Mouse (Mus musculus) heart, postnatal 36 days (tissue): ENCODE data around the gene Txlng. TPM values are rescaled to one million over a fixed set of nuclear protein-coding genes. Genes with fewer than 3 reads are reported as not detected.
A peak's percentile ranks its signal among the peaks of the same experiment; 100 is the strongest.
"Not testable (repeated sequence)": the region's sequence is repeated elsewhere in the genome, so short reads cannot be mapped to it uniquely, and the experiment has no call there.

Experiments
- DNase-seq, 2 experiments: peaks; one replicate each; pipeline ENCODE4 v3.0.0; 2021 to 2022
- intact Hi-C: fragments of 180-260 bp; cut with DNase I; formaldehyde crosslinking; loops from one replicate; pipeline ENCODE4 v1.15.1; 2025
- total RNA-seq, 2 experiments: library from RNA; stranded (reverse); gene quantifications; 2 replicates each; pipeline ENCODE4 v1.2.3; 2021

Txlng gene
- 1 to 10 TPM; 8.3 to 8.8 TPM for total RNA-seq

DNA sequence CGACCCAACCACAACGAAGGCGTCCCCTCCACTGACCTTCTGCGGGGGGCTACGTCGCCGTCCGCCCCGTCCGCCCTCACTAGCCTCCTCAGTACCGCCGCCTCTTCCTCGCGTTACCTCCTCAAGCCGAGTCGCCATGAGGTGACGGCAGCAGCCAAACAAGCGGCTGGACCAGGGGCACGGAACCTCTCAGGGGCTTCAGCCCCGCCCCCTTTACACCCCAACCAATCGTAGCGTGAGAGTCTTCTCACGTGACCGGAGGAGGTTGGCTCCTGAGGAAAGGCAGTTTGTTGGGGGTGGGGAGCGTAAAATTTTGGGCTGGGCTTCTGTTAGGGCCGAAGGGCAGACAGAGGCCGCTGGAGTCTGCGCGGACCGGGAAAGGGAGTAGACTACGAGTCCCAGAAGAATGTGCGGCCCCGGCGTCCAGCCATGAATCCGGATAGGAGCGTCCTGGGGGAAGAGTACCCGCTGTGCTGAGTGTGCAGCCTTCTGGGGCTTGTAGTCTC is at the start of gene Txlng:
Gene Txlng (minus strand): TSS at position 252 of the 506 bp plus-strand sequence.
- peak; percentile 89 to 90 for DNase-seq
- intact Hi-C loops = no loop called here

DNA sequence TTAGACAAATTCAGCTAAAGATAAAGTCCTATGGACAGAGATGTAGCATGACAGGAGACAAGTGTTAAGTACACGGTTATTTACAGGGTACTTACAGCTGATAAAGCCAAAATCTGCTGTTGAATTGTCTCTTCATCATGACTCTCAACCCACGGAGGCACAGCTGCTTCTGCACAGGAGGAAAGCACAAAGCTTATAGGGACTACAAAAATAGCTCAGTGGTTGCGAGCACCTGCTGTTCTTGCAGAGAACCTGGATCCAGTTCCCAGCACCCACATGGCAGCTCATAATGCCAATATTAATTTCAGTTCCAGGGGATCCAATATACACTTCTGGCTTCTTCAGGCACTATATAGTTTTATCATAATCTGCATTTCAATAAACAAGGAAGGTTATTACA is 49.0 kb upstream of the Txlng start:
- DNase-seq = no peak
- intact Hi-C loops = no loop called here

DNA sequence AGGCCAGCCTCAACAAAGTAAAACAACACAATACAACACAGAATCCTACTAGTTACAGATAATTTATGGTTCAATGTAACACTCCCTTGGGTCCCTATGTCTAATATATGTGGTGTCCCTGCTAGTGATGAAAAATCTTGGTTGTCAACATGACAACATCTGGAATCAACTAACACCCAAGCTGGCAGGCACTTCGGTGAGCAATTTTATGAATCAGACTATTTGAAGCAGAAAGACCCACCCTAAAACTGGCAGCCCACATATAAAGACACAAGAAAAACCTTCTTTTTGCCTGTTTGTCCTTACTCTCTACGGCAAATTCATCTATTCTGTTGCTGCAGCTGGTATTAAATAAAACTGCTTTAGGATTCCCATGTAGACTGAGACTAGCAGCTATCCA is 44.5 kb upstream of the Txlng start:
- intact Hi-C loops = loop anchor here (5.0 kb wide), 1 partner anchor 151 kb away; no protein-coding TSS in a partner anchor
- no peak for DNase-seq

DNA sequence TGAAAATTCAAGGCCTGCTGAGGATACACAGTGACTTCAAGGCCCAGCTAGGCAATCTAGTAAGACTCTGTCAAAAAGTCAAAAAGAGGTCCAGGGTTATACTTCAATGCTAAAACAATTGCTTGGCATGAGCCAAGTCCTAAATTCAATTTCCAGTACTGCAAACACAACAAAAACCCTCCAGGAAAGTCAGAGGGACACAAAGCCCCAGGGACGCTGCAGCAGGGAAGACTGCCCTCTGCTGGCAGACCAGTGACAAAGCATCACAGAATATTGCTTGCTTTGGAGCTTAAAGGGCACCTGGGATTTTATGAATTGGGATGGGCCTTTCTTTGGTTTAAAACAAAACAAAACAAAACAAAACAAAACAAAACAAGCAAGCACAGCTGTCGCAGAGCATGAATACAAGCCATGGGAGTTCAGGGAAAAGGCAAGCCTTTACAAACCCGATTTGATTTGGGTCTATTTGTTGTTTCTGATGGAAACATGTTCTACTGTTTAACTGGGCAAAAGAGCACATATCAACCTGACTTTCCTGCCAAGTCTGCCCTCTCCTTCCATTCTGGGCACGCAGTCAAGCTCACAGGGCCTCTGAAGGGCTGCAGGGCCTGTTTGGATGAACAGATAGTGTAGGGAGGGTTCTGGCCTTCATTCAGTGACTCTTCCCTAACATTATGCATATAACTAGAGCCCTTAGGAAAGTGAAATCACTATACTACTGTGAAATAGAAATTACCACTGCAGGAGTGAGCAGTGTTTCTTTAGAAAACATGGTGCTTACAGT is 42.7 kb upstream of the Txlng start:
- intact Hi-C loops = loop anchor here (5.0 kb wide), 1 partner anchor 150 kb away; no protein-coding TSS in a partner anchor
- DNase-seq = peak; percentile 28 to 39

DNA sequence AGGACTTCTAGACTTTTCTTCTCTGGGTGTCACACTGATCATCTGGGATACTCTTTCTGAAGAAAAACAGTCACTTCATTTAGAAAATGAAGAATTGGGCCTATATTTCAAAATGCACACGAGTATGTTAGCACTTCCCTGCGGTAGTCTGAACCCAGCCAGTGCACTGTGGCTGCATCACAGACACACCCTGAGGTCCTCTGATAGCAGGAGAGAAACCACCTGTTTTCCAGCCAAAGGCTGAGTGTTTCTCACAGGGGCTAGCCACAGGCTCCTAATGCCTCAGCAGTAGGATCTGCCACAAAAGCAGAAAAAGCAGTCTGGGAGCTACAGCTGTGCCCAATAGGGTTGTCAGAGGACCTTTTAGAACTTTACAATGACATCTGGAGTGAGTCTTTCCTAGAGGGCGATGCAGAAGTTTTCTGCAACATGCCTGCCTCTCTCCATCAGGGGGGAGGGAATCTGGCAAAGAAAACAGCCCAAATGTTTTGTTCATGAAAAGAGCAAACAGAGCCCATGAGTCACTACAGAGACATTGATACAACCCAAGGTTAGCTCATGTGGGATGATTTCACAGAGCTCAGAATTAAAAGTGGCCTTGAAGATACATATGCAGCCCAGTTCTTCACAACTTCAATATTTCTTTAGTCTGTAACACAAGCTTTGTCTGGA is 39.2 kb upstream of the Txlng start:
- peak in 1 of 2 experiments; percentile 4 for DNase-seq
- intact Hi-C loops = no loop called here

DNA sequence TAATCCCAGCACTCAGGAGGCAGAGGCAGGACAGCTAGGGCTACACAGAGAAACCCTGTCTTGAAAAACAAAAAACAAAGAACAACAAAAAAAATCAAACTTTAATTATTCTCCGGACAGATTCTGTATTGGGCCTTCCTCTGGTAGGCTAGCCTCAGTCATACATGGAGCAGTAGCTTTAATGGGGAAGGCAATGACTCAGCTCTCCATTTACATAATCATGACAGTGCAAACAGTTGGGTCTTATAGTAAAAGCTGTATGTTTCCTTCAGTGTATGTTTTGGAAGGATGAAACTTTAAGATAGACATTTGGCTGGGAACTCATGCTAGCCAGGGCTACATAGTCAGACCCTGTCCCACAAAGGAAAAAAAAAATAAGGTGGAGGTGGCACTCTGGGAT is 19.4 kb upstream of the Txlng start:
- no peak for DNase-seq
- intact Hi-C loops = no loop called here

DNA sequence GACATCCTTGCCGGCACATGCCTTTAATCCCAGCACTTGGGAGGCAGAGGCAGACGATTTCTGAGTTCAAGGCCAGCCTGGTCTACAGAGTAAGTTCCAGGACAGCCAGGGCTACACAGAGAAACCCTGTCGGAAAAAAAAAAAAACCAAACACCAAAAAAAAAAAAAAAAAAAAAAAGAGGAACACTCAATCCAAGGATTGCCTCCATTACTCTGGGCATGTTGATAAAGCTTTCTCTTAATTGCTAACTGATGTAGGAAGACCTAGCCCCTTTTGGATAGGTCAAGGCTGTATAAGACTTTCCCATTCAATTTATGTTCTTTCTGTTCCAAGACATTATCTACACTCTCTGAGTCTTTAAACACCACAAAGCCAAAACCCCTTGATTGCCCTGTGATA is 16.3 kb upstream of the Txlng start:
- DNase-seq = no peak
- intact Hi-C loops = no loop called here

DNA sequence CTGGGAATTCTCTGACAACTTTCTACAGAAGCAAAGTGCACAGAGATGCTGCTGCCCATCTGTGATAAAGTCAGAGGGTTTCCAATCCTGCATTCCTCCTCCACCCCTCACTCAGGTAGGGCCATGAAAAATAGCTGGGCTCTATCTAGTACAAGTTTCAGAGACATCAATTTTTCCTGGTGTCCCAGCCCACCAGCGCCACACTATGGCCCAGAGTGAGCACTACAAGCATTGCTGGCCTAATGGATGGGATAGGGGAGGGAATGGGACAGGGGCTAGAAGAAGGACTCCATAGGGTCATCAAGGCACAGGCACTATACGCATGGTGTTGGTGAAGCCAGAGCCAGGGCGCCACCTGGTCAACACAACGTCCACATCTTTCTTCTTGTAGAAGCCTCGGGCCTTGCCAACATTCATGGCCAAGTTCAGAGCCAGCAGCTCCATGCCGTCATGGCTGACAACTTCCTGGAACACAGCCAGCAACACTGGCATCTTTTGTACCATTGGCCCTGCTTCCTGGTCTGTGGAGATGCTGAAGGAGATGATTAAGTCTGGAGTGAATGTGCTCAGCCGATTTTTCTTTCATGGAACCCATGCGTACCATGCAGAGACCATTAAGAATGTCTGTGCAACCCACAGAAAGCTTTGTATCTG is 15.3 kb upstream of the Txlng start:
- intact Hi-C loops = no loop called here
- DNase-seq = no peak

DNA sequence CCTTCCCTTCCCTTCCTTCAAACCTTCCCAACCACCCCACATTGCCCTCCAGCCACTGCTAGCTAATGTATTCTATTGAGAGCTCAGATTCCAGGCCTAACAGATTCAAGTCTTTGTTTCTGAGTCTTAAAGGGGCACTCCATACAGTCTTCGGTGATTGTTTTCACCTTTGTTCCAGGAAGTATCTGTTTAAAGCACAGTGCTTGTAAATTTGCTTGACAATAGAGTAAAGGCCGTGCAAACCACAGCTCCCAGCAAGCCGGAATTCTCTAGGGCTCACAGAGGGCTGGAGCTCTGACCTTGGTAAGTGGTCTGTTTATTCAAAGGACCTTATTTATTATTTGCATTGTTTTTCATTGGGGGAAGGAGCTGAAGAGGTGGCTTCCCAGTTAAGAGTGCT is 2.8 kb upstream of the Txlng start:
- DNase-seq = no peak
- intact Hi-C loops = no loop called here

DNA sequence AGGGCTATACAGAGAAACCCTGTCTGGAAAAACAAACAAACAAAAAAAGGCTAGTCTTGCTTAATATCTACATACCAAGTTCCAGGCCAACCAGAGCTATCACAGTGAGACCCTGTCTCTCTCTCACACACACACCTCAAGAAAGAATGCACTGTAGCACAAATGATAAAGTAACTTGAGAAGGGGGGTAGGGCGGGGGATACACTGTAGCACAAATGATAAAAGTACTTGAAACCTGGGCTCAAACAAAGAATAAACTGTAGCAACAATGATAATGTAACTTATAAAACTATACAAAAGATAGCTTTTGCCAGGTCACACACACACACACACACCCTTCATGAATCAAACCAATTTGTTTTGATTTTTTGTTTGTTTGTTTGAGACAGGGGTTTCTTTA is 2.3 kb upstream of the Txlng start:
- no peak for DNase-seq
- intact Hi-C loops = no loop called here

DNA sequence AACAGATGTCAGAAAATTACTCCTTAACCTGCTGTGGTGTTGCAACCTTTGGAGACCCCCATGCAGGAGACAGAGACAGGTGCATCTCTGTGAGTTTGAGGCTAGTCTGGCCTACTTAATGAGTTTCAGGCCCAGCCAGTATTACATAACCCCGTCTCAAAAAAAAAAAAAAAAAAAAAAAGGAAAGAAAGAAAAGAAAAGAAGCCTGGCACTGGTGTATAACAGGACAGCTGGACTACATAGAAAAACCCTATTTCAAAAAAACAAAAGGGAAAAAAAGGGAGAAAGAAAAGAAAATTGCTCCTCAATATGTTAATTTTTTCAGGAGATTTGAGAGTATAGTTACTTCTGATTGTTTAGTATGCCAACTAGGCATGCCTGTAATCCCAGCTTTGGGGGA is 1.8 kb upstream of the Txlng start:
- no peak for DNase-seq
- intact Hi-C loops = no loop called here

DNA sequence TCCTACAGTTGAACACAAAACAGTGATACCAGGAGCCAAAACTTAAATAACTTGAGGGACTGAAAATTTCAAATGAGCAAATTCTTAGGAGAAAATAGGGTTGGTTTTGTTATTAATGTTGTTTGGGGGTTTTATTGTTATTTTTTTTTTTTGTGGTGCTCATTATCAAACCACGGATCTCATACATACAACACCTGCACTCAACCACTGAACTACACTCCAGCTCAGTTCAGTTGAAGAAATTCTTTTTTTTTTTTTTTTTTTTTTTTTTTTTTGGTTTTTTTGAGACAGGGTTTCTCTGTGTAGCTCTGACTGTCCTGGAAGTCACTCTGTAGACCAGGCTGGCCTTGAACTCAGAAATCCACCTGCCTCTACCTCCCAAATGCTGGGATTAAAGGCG is 1.1 kb upstream of the Txlng start:
- DNase-seq, intact Hi-C loops: not testable (repeated sequence)

DNA sequence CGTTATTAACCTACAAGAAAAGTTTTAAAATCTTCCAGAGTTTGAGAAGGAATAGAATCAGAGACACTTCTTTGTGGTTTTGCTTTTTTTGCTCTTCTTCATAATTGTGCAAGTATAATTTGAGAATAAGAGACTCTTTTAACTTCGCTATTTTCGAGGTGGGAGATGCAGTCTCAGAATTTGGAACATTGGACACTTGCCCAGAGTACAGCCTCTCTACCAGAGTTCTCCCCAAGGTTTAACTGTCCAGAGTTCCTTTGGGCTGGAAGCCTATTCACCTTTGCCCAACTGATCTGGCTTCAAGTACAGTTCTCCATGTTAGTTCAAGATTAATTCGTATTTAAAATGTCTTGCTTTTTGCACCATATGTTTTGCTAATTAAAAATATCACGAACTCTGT is 487 bp upstream of the Txlng start:
- DNase-seq = peak; percentile 6 to 10
- intact Hi-C loops = no loop called here

DNA sequence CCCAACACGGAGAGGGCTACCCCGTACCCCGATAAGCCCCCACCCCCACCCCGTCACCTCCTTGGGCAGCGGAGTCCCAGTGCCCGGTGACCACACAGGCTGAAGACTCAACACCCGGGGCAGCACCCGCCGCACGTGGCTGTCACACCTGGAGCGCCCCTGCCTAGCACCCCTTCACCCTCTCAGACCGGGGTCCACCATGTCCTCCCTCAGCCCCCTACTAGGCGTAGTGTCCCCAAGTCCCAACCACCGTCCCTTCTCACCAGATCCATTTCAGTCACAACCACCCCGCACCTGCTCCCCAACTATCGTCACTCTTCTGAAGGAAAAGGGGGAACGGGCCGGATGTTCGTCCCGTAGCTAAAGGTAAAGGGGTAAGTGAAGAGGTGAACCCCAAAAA is 471 bp downstream of the Txlng start:
- intact Hi-C loops = no loop called here
- DNase-seq = no peak

DNA sequence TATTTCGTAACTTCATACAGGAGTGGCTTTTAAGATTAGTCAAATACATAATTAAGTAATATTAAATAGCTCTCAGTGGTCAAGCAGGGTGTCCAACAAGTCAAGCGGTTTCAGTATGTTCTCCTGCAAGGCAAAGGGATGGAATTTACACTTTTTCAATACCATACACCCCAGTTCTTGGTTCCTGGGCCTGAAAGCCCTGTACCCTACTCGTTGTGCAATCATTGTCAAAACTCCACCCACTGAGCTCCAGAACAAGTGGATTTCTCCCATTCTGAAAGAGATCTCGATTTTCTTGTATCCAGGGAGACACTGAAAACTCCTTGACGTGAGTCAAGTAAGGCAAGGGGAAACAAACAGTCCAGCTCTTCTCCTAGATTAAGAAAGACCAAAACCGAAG is 1.2 kb downstream of the Txlng start:
- intact Hi-C loops = no loop called here
- DNase-seq = peak in 1 of 2 experiments; percentile 5

DNA sequence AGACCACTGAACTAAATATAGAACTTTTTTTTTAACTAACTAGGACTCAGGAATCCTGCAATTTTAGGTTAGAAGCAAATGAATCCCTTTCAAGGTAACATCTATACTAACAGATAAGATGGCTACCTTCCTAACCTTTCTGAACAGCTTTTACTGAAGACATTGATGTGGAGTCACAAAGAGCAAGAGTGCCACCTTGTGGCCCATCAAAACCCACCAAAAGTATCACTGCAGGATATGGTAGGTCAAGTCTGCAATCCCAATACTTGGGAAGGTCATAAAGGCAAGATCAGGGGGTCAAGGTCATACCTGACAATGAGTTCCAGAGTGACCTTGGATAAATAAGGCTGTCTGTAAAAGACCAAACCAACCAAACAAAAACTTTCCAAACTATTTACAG is 28.9 kb downstream of the Txlng start:
- intact Hi-C loops = loop anchor here (1.0 to 5.0 kb wide), 2 partner anchors 79 to 273 kb away; no protein-coding TSS in a partner anchor
- peak; percentile 29 to 43 for DNase-seq

DNA sequence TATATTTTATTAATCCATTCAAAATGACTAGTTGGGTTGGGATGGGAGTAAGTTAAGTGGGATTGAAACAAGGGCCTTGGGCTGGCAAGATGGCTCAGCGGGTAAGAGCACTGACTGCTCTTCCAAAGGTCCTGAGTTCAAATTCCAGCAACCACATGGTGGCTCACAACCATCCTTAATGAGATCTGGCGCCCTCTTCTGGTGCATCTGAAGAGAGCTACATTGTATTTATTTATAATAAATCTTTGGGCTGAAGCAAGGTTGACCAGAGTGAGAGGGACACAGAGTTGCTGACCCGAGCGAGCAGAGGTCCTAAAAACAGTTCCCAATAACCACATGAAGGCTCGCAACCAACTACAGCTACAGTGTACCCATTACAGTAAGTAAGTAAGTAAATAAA is 37.9 kb downstream of the Txlng start:
- intact Hi-C loops, DNase-seq: not testable (repeated sequence)

DNA sequence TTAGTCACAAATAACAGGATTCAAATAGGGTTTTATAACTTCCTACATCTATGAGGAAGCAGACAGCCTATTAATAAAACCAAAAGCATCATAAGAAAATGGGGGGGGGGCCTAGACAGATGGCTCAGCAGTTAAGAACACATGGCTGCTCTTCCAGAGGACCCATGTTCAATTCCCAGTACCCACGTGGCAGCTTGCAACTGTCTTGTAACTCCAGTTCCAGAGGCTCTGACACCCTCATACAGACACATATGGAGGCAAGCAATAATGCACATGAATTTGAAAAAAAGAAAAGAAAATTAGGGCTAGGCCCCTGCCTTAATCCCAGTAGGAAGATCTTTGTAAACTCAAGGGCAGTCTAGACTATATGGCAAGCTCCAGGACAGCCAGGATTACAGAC is 40.9 kb downstream of the Txlng start:
- intact Hi-C loops = no loop called here
- no peak for DNase-seq

DNA sequence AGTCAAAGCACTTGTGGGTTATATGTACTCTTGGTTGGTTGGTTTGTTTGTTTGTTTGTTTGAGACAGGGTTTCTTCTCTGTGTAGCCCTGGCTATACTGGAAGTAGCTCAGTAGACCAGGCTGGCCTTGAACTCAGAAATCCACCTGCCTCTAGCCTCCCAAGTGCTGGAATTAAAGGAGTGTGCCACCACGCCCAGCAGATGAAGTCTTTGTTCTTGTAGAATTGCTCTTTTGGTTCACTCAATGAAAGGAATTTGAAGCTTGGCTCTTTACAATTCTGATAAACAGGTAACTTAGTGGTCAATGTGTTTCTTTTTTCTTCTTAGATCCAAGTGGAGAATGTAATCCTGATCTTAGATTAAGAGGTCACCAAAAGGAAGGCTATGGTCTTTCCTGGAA is 58.5 kb downstream of the Txlng start:
- intact Hi-C loops = no loop called here
- DNase-seq = no peak

DNA sequence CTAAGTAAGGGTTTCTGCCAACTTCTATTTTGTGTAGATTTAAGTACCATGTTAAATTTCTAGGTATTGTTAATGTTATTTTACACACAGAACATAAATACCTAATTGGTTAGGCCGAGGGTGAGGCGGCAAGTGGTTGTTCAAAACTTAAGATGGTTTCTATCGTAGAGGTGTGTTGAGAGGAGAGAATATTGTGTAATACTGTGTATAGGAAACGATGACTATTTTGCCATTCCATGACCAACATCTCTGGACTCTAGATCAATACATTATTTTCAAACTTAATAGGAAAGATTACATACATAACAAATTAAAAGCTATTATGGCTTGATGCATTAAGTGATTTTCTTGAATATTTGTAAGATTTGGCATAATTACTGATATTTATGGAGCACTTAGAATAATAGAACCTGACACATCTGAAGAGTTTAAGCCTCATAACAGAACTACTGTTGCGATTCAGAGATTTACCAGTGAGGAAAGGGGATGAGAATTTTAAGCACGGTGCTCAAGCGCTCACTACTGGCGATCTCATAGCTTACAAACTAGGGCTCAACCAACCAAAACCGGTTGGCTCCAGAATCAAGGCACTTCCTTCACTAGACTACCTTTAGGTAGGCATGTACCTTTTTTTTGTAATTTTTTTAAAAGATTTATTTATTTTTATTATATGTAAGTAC is 67.4 kb downstream of the Txlng start:
- intact Hi-C loops = loop anchor here (2.0 to 5.0 kb wide), 3 partner anchors 25 to 125 kb away; partner anchors contain the start of gene Syap1
- DNase-seq = no peak
